Mouse (Mus musculus) kidney, embryonic 16.5 days (tissue): ENCODE measurements around the gene Eif4g3. TPM values are rescaled to one million over a fixed set of nuclear protein-coding genes. Genes with fewer than 3 reads are reported as not detected.

Source experiments
- ATAC-seq: fragments of 200-750 bp; cut with Nextera tagmentation; 2 replicates; pipeline ENCODE4 v1.8.0; 2017; ENCODE audit warnings: moderate TSS enrichment; ENCODE audit not compliant: low FRiP score, low TSS enrichment
- H3K27ac ChIP-seq: fragments of 300-500 bp; sonication (generic); 2 replicates; pipeline ENCODE4 v1.5.1; 2014; ENCODE audit warnings: low read length
- H3K27me3 ChIP-seq: fragments of 300-500 bp; sonication (generic); 2 replicates; pipeline ENCODE4 v1.6.1; 2014; ENCODE audit warnings: low read length, control low read depth, mixed read lengths; ENCODE audit not compliant: insufficient read depth
- H3K36me3 ChIP-seq: fragments of 300-500 bp; sonication (generic); 2 replicates; pipeline ENCODE4 v1.6.1; 2014; ENCODE audit warnings: low read length, control low read depth, mixed read lengths; ENCODE audit not compliant: insufficient read depth
- H3K4me1 ChIP-seq: fragments of 300-500 bp; sonication (generic); 2 replicates; pipeline ENCODE4 v1.6.1; 2014; ENCODE audit warnings: low read length, control low read depth, mixed read lengths; ENCODE audit not compliant: insufficient read depth
- H3K4me2 ChIP-seq: fragments of 300-500 bp; sonication (generic); replicated peaks from 2 replicates; pipeline ENCODE4 v1.6.1; 2014; ENCODE audit warnings: low read depth, low read length
- H3K4me3 ChIP-seq: fragments of 300-500 bp; sonication (generic); 2 replicates; pipeline ENCODE4 v1.5.1; 2014; ENCODE audit warnings: mild to moderate bottlenecking, low read length
- H3K9ac ChIP-seq: fragments of 300-500 bp; sonication (generic); replicated peaks from 2 replicates; pipeline ENCODE4 v1.6.1; 2014; ENCODE audit warnings: low read length
- H3K9me3 ChIP-seq: fragments of 300-500 bp; sonication (generic); 2 replicates; pipeline ENCODE4 v1.6.1; 2016; ENCODE audit warnings: low read length, control low read depth
- WGBS: fragments of 180-500 bp; shearing (Covaris S2); extraction: QIAGEN DNeasy Blood & Tissue Kit; methylation state at CpG from one replicate; pipeline ENCODE4 v1.1.7; 2014; 5-methylcytosine and 5-hydroxymethylcytosine counted together
- polyA plus RNA-seq: library from polyadenylated mRNA; unstranded; fragments of >200 nt; fragmentation: Nextera tagmentation; extraction: Ambion mirVana; gene quantifications from 2 replicates; pipeline ENCODE4 v1.2.1, GENCODE M21; 2015

Eif4g3 gene
- 32.9 and 39.3 TPM in 2 replicates for polyA plus RNA-seq

GRCm38 (mm10) chr4:137992890-137993289 lies at the start of gene Eif4g3:
Gene Eif4g3 (plus strand): TSS chr4:137993022.
- Histone ChIP-seq H3K4me3 (peak within 1 kb of the TSS; percentile 82), H3K27me3 (no peaks in the 10 kb centered on the region), H3K4me1 (peaks cover 35% of the 10 kb centered on the region), H3K36me3 (peaks cover 12% of the 10 kb centered on the region), H3K4me2 (peak within 1 kb of the TSS; percentile 70), H3K9me3 (no peaks in the 10 kb centered on the region), H3K27ac (peak within 1 kb of the TSS; percentile 90), H3K9ac (peak within 1 kb of the TSS; percentile 96)
- ATAC-seq = no peak
- WGBS = 2% methylated on average over 39 of the region's 39 CpGs

GRCm38 (mm10) chr4:137943540-137943939 lies 49.3 kb upstream of the Eif4g3 start:
- WGBS = 90% methylated on average over 10 of the region's 10 CpGs
- H3K4me1 ChIP-seq = peaks cover 8% of the 10 kb centered on the region
- H3K4me3 ChIP-seq = no peak overlapping the region
- no peak overlapping the region for H3K27ac ChIP-seq
- H3K4me2 ChIP-seq = no peak overlapping the region
- no peaks in the 10 kb centered on the region for H3K9me3 ChIP-seq
- no peaks in the 10 kb centered on the region for H3K27me3 ChIP-seq
- peaks cover 41% of the 10 kb centered on the region for H3K36me3 ChIP-seq
- ATAC-seq = no peak
- no peak overlapping the region for H3K9ac ChIP-seq

GRCm38 (mm10) chr4:137945376-137945775 lies 47.4 kb upstream of the Eif4g3 start:
- Histone ChIP-seq H3K4me3 (no peak overlapping the region), H3K4me2 (no peak overlapping the region), H3K9ac (no peak overlapping the region), H3K9me3 (no peaks in the 10 kb centered on the region), H3K27ac (no peak overlapping the region), H3K36me3 (peaks cover 51% of the 10 kb centered on the region), H3K27me3 (no peaks in the 10 kb centered on the region), H3K4me1 (peaks cover 8% of the 10 kb centered on the region)
- WGBS = 70% methylated on average over 4 of the region's 4 CpGs
- ATAC-seq = no peak

- peaks cover 49% of the 10 kb centered on the region for H3K36me3 ChIP-seq
- ATAC-seq = no peak
Observed at GRCm38 (mm10) chr4:137946419-137946818, 46.4 kb upstream of the Eif4g3 start.

DNA sequence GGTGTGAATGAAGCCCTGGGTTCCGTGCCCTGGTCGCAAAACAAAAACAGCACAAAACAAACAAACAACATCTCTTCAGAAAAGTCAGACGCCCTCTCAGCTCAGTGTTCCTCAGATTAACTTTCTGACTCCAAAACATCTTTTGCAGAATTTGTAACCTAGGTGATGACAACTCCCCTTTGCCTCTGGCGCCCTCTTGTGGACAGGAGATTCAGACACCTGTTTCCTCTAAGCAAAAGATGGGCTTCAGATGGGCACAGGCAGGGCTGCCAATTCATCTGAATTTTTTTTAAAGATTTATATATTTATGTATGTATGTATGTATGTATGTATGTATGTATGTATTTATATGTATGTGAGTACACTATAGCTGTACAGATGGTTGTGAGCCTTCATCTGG lies 40.0 kb upstream of the Eif4g3 start:
- Histone ChIP-seq H3K4me2 (no peak overlapping the region), H3K4me3 (no peak overlapping the region), H3K4me1 (no peaks in the 10 kb centered on the region), H3K36me3 (peaks cover 61% of the 10 kb centered on the region), H3K9ac (no peak overlapping the region), H3K27me3 (no peaks in the 10 kb centered on the region), H3K27ac (no peak overlapping the region), H3K9me3 (no peaks in the 10 kb centered on the region)
- 37% methylated on average over 4 of the region's 4 CpGs for WGBS
- ATAC-seq = no peak

More at GRCm38 (mm10) chr4:137946419-137946818, 46.4 kb upstream of the Eif4g3 start:
- Histone ChIP-seq H3K27ac (no peak overlapping the region), H3K9me3 (no peaks in the 10 kb centered on the region), H3K27me3 (no peaks in the 10 kb centered on the region), H3K4me2 (no peak overlapping the region), H3K4me1 (peaks cover 8% of the 10 kb centered on the region), H3K4me3 (no peak overlapping the region), H3K9ac (no peak overlapping the region)
- 76% methylated on average over 11 of the region's 11 CpGs for WGBS

DNA sequence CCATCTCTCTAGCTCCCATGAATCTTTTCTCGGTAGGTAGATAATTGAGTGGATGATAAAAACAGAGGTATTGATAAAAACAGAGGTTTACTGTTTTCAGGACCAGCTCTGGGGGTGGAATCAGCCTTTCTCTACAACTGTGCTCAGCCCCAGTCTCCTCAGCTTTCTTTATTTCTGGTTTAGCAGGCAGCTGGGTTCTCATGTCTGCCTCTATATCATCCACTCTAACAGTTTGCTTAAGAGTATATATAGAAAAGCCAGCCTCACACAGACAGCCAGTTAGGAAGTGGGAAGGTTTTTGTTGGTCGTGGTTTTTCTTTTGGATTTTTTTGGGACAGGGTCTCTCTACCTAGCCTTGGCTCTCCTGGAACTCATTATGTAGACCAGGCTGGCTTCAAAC lies 38.6 kb upstream of the Eif4g3 start:
- no peak overlapping the region for H3K9ac ChIP-seq
- peaks cover under 1% of the 10 kb centered on the region; the same call in 1 of the 2 replicates for H3K9me3 ChIP-seq

GRCm38 (mm10) chr4:137954926-137955396 lies 37.9 kb upstream of the Eif4g3 start:
- H3K27ac ChIP-seq = no peak overlapping the region
- peaks cover 63% of the 10 kb centered on the region for H3K36me3 ChIP-seq
- peaks cover 6% of the 10 kb centered on the region for H3K9me3 ChIP-seq
- no peak for ATAC-seq
- no peak overlapping the region for H3K9ac ChIP-seq
- H3K4me1 ChIP-seq = no peaks in the 10 kb centered on the region
- no peak overlapping the region for H3K4me3 ChIP-seq
- no peak overlapping the region for H3K4me2 ChIP-seq
- H3K27me3 ChIP-seq = no peaks in the 10 kb centered on the region
- WGBS = 80% methylated on average over 8 of the region's 8 CpGs

More for the DNA sequence above, 38.6 kb upstream of the Eif4g3 start:
- no peak overlapping the region for H3K4me3 ChIP-seq
- no peak for ATAC-seq
- H3K4me2 ChIP-seq = no peak overlapping the region
- no peak overlapping the region for H3K27ac ChIP-seq
- H3K36me3 ChIP-seq = peaks cover 63% of the 10 kb centered on the region
- H3K4me1 ChIP-seq = no peaks in the 10 kb centered on the region
- 93% methylated on average over 2 of the region's 2 CpGs for WGBS
- H3K27me3 ChIP-seq = no peaks in the 10 kb centered on the region

DNA sequence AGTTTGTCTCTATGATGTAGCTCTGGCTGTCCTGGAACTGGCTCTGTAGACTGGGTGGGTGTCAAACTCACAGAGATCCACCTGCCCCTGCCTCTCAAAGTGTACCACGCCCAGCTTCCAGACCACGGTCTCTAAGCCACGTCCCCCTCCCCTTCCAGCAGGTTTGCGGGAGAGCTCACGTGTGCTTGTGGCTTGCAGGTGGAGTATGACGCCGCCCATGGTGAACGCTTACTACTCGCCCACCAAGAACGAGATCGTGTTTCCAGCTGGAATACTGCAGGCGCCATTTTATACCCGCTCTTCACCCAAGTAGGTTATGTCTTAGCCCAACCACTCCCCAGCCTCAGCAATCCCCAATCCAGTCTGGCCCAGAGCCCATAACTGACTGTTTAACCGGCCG lies 36.6 kb upstream of the Eif4g3 start:
- no peaks in the 10 kb centered on the region for H3K4me1 ChIP-seq
- H3K36me3 ChIP-seq = peaks cover 61% of the 10 kb centered on the region
- WGBS = 95% methylated on average over 14 of the region's 15 CpGs
- peaks cover 6% of the 10 kb centered on the region for H3K9me3 ChIP-seq
- H3K27me3 ChIP-seq = no peaks in the 10 kb centered on the region
- no peak overlapping the region for H3K4me2 ChIP-seq
- H3K9ac ChIP-seq = no peak overlapping the region
- ATAC-seq = no peak
- no peak overlapping the region for H3K27ac ChIP-seq
- no peak overlapping the region for H3K4me3 ChIP-seq

DNA sequence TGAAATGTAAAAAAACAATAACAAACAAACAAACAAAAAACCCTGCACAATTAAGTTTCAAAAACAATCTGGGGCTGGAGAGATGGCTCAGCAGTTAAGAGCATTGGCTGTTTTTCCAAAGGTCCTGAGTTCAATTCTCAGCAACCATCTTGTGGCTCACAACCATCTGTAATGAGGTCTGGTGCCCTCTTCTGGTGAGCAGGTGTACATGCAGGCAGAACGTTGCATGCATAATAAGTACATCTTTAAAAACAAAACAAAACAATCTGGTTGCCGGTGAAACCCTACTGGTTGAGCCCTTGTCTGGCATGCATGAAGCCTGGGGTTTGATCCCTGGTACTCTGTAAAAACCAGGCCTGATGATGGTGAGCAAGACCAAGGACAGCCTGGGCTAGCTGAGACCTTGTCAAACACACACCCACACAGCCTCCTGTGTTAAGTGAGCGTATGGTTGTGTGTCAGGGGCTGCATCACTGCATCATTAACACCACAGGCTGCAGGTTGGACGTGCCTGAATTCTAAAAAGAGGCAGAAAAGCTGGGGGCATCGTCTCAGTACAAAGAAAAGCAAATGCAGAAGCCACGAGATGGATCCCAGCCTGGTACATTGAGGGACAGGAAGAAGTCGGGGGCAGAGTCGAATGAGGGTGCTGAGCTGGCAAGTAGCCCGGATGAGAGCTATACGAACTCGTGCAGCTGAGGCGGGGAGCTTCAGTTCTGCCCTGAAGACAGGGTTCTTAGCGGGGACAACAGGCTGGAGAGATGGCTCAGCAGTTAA lies 32.7 kb upstream of the Eif4g3 start:
- Histone ChIP-seq H3K4me3 (no peak overlapping the region), H3K27ac (no peak overlapping the region), H3K4me1 (no peaks in the 10 kb centered on the region), H3K36me3 (peaks cover 68% of the 10 kb centered on the region), H3K4me2 (no peak overlapping the region), H3K9ac (no peak overlapping the region), H3K27me3 (no peaks in the 10 kb centered on the region), H3K9me3 (peaks cover 6% of the 10 kb centered on the region)
- ATAC-seq = no peak
- WGBS = 79% methylated on average over 13 of the region's 13 CpGs

DNA sequence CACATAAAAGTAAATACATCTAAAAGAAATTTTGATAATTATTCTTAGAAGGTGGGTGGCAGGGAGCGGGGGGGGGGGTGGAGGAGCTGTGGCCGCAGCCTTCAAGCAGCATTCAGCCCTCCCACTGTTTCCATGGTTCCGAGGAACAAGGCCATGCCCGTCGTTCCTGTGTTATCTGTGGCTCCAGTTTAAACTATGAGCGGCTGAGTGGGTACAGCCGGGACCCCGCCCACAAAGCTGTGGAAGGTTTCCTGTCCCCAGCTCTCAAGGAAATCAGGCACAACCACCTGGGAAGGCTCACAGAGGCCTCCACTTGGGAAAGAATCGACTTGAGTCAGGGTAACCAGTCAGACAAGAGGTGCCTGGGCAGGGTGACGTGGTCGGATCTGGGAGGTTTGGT lies 32.1 kb upstream of the Eif4g3 start:
- Histone ChIP-seq H3K36me3 (peaks cover 67% of the 10 kb centered on the region), H3K4me3 (no peak overlapping the region), H3K9ac (no peak overlapping the region), H3K27ac (no peak overlapping the region), H3K9me3 (peaks cover 6% of the 10 kb centered on the region), H3K4me1 (no peaks in the 10 kb centered on the region), H3K4me2 (no peak overlapping the region), H3K27me3 (no peaks in the 10 kb centered on the region)
- WGBS = 87% methylated on average over 11 of the region's 11 CpGs
- ATAC-seq = no peak
